Mouse (Mus musculus) bone marrow macrophage, adult 2 months (primary cell): ENCODE measurements around the gene Lypd6b.

ENCODE experiments used
- CTCF ChIP-seq: IDR thresholded peaks from 2 replicates; pipeline ENCODE4 v1.5.1; 2012; ENCODE audit warnings: low read depth, mild to moderate bottlenecking, low read length, moderate library complexity
- POLR2A ChIP-seq: IDR thresholded peaks from 2 replicates; pipeline ENCODE4 v1.6.1; 2012; ENCODE audit warnings: mild to moderate bottlenecking, low read depth, low read length, borderline replicate concordance

DNA sequence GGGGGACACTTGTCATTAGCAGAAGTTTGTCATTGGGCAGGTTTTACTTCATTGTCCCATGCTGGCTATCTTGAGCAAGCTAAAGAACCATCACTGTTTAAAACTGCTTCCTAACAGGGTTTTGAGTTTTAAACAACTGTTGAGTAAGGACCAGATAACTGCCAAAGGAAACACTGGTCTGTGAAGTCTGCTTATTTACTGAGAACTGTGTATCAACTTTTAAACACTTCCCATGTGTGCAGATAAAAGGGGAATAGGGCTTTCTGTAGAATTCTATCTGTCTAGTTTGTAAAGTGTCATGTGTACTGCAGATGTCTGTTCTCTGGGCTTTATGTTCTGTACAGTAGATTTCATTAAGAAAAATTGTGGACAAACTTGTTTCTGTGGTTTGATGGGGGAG is 13.3 kb upstream of the Lypd6b start:
- no peak for TF ChIP-seq CTCF
- TF ChIP-seq POLR2A = no peak
